Mouse (Mus musculus): ENCODE data around the gene Rgs11.
"Not testable (repeated sequence)": the region's sequence is repeated elsewhere in the genome, so short reads cannot be mapped to it uniquely, and the experiment has no call there.

Gene Rgs11

DNA sequence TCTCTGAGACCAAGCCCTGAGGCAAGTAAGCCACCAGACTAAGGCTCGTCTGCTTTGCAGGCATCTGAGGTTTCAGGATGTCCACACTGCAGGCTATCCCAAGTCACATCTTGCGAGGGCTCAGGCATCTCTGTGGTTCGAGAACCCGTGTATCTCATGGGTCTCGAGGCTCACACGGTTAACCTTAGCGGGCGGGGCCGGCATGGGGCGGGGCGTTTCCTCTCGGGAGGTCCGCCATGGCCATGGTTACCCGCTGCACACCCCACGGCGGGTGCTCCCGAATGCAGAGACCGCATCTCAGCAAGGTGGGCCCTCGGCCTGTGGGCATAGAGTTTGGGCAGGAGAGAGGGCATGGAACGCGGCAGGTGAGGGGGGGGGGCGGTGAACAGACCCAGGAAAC lies at the start of gene Rgs11:
TSS of gene Rgs11 (plus strand) at position 215 of the 400 bp plus-strand sequence.
- peak; percentile 39 to 55 for DNase-seq (ENCODE audit: low spot score in 2 of 2)

DNA sequence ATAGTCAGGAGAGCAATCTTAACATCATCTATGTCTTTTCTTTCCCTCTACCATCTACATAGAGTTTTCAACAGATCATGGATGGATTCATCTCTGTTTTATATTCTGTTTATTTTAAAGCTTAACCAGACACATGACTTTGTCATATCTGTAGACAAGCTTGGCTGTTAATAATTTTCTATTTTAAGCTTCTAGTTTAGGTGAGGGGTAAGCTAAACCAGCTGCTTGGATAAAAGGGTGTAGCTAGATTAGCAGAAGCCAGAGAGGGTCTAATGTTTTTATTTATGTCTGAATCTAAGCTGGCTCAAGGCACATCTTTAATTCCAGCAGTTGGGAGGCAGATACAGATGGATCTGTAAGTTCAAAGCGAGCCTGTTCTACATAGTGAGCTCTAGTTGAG lies 40.0 kb upstream of the Rgs11 start:
- no peak for DNase-seq (ENCODE audit: low spot score in 2 of 2)

DNA sequence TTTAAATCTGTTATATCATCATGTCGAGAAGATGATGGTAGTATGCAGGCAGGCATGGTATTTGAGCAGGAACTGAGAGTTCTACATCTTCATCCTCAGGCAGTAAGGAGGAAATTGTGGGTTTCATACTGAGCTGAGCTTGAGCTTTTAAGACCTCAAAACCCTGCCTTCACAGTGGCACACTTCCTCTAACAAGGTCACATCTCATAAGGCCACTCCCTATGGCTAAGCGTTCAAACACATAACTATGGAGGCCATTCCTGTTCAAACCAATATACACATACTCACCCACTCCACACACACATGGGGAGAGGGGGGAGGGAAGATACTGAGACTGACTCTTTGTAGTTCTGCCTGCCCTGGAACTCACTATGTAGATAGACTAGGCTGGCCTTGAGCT lies 34.7 kb upstream of the Rgs11 start:
- DNase-seq (ENCODE audit: low spot score in 2 of 2) = no peak

DNA sequence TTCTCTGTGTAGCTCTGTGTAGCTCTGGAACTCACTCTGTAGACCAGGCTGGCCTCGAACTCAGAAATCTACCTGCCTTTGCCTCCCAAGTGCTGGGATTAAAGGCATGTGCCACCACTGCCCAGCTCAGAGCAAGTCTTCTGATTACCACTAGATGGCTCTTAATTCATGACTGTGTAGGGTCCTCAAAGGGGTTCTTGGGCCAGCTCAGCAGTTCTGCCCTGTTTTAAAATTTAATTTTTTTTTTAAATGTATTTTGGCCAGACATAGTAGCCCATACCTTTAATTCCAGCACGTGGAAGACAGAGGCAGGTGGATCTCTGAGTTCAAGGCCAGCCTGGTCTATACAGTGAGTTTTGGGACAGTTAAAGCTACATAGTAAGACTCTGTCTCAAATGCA lies 27.5 kb upstream of the Rgs11 start:
- DNase-seq (ENCODE audit: low spot score in 2 of 2) = not testable (repeated sequence)

DNA sequence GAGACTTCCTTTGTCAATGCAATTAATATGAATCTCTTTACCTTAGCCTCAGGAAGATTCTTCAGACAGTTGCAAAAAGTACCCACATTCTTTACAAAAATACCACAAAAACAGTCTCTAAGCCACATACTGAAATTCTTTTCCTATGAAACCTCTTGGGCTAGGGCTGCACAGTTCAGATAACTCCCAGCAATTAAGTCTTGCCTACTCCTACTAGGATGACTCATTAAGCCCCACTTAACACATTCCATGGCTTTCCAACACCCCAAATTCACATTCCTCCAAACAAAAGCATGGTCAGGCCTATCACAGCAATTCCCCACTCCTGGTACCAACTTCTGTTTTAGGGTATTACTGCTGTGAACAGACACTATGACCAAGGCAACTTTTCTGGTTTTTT lies 24.1 kb upstream of the Rgs11 start:
- DNase-seq (ENCODE audit: low spot score in 2 of 2) = no peak

DNA sequence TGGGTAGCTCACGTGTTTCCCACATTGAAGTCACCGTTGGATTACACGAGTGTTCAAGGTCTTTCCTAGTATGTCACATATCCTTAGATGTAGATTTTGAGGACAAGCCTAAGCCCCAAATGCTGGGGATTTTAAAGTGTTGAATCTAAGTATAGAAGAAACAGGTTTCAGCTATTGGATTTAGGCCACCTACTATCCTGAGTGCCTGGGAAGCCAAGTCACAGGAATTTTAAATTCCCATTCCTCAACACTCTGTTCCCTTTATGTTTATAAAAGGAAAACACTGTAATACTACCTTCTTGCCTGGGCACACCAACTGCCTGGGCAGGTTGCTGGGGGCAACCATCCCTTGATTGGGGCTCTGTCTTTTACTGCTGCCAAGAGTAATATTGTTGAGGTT lies 21.6 kb upstream of the Rgs11 start:
- DNase-seq (ENCODE audit: low spot score in 2 of 2) = no peak

DNA sequence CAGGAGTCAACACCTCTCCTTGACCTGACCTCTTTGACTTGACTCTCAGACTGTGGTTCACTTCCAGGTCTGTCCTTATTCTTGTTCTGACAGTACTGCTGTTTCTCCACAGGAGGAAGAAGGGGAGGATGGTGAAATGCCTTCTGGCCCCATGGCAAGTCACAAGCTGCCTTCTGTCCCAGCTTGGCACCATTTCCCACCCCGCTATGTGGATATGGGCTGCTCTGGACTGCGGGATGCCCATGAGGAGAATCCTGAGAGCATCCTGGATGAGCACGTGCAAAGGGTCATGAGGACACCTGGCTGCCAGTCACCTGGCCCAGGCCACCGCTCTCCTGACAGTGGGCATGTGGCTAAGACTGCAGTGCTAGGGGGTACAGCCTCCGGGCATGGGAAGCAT lies 15.2 kb upstream of the Rgs11 start:
- DNase-seq (ENCODE audit: low spot score in 2 of 2) = no peak

DNA sequence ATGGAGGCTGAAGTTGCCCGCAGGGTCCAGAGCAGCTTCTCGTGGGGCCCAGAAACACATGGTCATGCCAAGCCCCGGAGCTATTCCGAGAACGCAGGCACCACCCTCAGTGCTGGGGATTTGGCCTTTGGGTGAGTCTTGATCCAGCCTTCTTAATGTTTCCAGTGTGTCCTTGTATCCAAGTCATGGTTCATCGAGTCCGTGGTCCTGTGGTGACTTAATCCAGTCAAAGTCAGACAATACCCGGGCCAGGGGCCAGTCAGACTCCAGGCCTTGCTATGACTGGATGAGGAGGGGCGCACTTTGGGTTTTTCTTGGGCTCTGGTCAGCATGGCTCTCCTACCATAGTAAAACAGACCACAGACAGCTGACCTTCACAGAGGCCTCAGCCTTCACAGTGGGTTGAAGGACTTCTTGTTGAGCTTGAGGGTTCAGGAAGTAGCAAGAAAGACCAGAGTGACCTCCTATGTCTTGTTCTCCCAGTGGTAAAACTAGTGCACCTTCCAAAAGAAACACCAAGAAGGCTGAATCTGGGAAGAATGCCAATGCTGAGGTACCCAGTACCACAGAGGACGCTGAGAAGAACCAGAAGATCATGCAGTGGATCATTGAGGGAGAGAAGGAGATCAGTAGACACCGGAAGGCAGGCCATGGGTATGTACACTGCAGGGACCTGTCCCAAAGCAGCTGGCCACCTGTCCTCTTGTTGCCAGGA lies 14.5 kb upstream of the Rgs11 start:
- no peak for DNase-seq (ENCODE audit: low spot score in 2 of 2)

DNA sequence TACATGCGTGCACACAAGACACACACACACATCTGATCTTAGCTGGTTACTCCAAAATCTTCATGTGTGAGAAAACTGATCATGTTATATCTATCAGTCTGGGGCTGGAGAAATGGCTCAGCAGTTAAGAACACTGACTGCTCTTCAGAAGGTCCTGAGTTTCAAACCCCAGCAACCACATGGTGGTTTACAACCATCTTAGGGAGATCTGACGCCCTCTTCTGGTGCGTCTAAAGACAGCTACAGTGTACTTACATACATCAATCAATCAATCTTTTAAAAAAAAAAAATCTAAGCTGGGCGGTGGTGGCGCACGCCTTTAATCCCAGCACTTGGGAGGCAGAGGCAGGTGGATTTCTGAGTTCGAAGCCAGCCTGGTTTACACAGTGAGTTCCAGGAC lies 11.3 kb upstream of the Rgs11 start:
- DNase-seq (ENCODE audit: low spot score in 2 of 2) = not testable (repeated sequence)

DNA sequence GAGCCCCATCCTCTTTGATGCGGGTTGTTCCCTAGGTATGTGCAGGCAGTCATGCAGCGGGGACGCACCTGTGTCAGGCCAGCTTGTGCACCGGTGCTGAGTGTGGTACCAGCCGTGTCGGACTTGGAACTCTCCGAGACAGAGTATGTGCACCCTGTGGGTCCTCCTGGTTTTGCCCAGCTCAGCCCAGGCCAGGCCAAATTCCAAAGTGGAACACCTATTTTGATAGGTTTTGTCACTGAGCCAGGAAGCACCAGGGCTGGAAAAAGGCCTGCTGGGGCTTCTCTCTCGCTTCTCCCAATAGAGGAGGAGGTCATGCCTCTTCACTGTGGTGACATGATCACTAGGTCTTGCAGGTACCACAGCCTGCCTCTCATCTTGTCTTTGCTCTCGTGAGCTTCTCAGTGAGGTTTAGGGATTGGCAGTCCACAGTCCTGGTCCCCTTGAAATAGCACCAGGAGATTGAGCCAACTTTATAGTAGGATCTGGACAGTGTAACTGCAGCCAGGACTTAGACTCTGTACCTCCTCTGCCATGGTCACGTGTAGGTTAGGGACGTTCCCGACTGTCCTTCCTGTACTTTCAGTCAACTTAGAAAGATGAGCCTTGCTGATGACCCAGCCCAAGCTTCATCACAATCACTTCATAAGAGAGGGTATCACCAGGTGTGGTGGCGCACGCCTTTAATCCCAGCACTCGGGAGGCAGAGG lies 10.1 kb upstream of the Rgs11 start:
- DNase-seq (ENCODE audit: low spot score in 2 of 2) = no peak

DNA sequence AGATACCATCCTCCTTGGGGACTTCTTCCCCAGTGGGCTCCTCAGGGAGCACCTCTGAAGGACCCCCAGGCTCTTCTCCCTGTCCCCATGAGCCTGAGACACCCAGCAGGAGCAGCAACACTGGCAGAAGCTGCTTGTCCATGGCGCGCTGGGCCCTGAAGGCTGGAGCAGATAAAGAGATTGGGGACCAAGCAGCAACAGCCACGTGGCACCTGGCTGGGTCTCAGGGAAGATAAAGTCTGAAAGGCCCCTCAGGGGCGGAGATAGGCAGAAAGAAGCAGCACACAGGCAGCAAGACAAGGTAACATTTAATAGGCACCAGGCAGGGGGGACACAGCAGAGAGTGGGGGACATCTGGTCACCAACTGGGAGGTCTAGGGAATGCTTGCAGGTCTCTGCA lies 3.9 kb upstream of the Rgs11 start, which contains the start of gene Pdia2:
TSS of gene Pdia2 (minus strand) at position 196 of the 400 bp plus-strand sequence.
- DNase-seq (ENCODE audit: low spot score in 2 of 2) = no peak

DNA sequence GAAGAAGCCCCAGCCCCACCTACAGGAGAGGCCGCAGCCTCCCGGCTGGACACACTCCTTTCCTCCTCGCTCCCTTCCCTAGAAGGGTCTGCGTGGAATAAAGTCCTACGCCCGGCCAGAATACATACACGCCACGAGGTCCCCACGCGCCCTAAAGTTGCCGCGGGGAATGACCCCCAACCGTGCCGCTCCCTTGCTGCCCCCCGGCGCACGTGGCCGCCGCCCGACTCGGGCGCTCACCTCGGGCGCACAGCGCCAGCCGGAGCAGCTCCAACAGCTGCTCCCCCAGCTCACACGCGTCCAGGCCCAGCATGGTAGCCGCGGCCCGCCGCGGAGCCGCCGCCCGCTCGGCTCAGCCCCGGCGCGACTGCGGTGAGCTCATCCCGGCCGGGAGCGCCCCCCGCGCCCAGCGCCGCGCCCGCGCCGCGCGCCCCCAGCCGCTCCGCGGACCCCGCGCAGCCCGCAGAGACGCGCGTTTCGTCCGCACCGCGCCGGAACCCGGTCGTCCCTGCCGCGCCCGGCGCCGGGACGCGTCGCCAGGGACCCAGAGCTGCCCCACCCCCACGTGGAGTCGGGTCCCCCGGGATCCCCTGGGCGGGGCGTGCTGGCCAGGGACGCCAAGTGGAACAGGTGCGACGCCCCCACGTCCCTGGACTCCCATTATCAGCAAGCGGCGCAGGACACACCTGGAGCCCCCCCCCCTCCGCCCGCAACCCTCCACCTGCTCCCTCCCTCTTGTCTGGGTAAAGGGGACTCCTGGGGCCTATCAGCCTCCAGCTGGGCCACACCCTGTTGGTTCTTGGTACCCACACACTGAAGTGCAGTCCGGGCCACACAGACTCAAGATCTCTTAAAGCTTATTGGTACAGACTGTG lies 1.7 kb upstream of the Rgs11 start:
- DNase-seq (ENCODE audit: low spot score in 2 of 2) = no peak

DNA sequence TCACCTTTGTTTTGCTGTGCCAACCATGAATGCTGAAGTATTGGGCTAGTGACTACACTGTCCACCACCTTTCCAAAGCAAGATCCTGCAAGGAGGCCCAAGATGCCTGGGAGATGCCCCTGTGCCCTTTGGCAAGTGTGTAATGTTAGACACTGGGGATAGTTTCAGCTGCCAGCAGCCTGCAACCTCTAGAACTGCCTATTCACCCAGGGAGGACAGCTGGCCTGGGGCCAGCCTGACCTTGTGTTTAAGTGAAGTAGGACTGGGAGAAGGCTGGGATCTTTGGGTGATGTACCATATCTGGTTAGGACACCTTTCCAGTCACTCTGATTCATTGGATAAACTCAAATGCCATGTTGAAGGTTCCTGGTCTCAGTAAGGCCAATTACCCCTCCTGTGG lies 753 bp upstream of the Rgs11 start:
- no peak for DNase-seq (ENCODE audit: low spot score in 2 of 2)

DNA sequence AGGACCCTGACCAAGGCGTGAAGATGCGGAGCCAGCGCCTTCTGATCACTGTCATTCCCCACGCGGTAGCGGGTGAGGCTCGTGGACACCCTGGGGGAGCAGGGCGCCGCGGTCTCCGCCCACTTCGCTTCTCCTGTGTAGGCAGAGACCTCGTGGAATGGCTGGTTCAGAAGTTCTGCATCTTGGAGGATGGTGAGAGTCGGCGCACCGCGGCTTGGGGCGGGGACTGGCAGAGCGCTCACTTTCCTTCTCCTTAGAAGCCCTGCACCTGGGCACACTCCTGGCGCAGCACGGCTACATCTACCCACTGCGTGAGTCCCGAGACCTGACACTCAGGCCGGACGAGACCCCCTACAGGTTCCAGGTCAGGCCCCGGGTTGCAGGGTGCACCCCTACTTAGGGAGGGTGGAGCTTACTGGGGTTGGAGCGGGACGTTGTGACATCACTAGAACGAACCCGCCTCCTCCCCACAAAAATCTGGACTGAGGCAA lies 615 bp downstream of the Rgs11 start:
- peak; percentile 39 to 45 for DNase-seq (ENCODE audit: low spot score in 2 of 2)

DNA sequence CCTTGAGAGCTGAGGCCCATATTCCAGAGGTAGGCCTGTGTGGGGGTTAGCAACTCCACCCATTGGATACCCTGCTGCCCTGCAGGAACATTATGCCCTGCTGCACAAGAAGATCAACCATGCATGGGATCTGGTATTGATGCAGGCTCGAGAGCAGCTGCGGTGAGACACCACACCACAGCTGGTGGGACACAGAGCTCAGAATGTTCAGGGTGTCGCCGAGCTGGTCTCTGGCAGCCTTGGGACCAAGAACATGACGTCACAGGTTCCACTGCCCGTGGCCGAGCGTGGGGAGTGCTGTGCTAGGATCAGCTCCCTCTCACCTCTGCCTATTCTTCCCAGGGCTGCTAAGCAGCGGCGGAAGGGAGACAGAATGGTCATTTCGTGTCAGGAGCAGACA lies 2.0 kb downstream of the Rgs11 start:
- no peak for DNase-seq (ENCODE audit: low spot score in 2 of 2)

DNA sequence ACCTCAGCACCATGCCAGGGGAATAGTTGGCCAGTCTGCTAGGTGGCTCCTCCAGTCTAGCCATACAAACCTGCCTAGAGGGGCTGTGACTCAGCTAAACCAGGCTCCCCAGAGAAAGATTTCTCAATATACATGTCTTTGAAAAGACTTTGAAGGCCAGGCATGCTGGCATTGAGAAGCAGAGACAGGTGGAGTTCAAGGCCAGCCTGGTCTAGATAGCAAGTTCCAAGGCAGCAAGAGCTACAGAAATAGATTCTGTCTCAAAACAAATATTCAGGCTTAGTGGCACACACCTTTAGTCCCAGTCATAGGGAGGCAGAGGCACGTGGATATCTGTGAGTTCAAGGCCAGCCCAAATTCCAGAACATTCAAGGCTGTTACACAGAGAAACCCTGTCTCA lies 3.6 kb downstream of the Rgs11 start:
- DNase-seq (ENCODE audit: low spot score in 2 of 2) = no peak

DNA sequence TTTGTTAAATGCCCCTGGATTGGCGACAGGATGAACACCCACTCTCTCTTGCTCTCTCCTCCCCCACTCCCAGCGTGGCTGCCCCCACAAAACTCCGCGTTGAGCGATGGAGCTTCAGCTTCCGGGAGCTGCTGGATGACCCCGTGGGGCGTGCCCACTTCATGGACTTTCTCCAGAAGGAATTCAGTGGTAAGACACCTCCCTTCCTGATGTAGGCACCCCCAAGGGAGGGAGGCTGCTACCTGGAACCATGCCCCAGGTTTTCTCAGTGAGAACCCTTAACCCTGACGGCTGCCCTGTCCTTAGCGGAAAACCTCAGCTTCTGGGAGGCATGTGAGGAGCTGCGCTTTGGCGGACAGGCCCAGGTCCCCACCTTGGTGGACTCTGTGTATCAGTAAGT lies 4.9 kb downstream of the Rgs11 start, which contains the start of gene Arhgdig:
TSS of gene Arhgdig (minus strand) at position 101 of the 400 bp plus-strand sequence.
- DNase-seq (ENCODE audit: low spot score in 2 of 2) = no peak

DNA sequence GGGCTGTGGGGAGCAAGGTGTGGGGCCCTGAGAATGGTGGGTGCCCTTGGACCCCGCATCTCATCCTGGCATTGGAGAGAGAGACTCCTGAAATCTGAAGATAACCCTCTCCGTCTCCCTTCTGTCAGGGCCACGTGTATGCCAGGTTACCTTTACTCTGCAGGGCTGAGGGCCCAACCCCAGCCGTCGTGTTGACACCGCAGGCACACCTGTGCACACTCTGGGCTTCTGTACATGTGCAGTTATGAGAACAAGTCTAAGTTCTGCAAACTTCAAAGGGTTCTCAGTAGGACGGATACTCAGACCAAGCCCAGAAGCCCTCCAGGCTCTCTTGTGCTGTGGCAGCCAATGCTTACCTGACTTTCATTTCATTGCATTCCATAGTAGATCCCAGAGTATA lies 9.5 kb downstream of the Rgs11 start:
- DNase-seq (ENCODE audit: low spot score in 2 of 2) = no peak

DNA sequence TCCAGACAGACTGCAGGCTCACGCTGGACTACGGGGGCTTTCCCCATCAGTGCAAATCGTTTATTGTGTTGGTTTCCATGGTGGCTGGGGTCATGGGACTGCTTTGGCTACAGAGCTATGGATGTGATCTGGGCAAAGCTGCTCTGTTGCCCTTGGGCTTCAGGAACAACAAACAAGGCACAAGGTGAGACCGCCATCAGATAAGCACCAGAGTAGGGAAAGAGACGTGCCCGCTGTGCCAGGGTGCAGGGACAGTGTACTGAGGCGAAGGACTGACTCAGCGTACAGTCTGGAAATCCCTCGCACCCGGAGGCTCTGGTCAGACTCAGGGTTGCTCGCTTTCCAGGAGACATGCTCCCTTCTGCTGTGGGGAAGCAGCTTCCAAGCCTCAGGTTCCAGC lies 9.9 kb downstream of the Rgs11 start:
- no peak for DNase-seq (ENCODE audit: low spot score in 2 of 2)

DNA sequence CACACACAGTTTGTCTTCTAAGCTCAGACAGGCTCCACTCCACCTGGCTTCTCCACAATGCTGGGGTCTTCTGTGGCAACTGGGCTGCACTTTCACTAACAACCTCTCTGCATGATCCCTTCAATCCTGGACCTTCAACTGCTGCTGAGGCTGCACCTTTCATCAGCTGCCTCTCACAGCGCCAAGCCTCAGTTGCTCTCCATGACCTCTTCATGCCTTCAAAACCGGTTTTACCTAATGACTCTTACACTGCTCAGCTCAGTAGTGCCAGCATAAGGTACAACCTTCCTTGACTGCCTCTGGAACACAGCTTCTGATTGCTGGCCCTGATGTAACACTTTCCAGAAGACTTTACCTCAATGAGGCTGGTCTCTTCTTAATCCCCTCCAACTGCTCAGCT lies 18.8 kb downstream of the Rgs11 start:
- no peak for DNase-seq (ENCODE audit: low spot score in 2 of 2)

DNA sequence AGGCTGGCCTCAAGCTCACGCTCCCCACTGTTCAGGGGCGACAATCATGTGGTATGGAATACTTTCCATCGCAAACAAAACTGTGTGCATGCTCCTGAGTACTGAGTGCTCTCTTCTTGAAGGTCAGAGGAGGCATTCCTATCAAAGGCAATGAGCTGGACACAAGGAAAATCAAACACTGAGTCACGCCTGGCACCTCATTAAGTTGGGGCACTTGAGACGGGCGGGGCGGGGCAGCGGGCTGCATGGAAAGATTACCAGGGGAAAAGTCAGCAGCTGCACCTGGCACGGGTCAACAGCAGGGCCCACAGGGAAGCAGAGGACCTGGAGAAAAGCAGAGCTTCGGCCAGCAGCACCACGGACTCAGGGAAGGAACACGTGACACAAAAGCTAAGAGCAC lies 22.4 kb downstream of the Rgs11 start:
- DNase-seq (ENCODE audit: low spot score in 2 of 2) = peak in 1 of 2 experiments; percentile 68

DNA sequence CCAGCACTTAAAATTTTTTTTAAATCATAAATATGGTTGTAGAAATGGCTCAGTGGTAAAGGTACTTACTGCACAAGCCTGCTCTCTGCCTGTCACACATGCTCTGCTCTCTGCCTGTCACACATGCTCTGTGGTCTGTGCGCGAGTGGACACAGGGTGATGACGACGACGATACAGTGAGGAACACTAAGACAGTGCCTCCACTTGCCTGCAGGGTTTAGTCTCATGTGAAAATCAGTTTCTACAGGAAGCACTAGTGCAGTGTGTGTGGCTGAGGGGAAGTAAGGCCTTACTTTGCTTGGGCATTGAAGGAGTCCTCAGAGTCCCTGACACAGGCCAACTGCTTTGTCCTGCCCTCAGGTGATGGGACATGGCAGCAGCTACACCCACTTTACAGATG lies 27.0 kb downstream of the Rgs11 start:
- DNase-seq (ENCODE audit: low spot score in 2 of 2) = no peak

Measured in urinary bladder, postnatal 36 days (tissue).